Mouse (Mus musculus) liver, adult 2 months (tissue): ENCODE data around the gene Rcor2. TPM values are rescaled to one million over a fixed set of nuclear protein-coding genes. Genes with fewer than 3 reads are reported as not detected.

ENCODE experiments used
- DNase-seq: peaks from one replicate; pipeline ENCODE4 v3.0.0-alpha.2; 2011; ENCODE audit warnings: low read depth, low spot score; ENCODE audit errors: extremely low read depth
- H3K27ac ChIP-seq: fragments of 200-500 bp; replicated peaks from 2 replicates; pipeline ENCODE4 v1.5.1; 2012; ENCODE audit warnings: low read depth, mild to moderate bottlenecking, control low read depth, inconsistent platforms, low read length; ENCODE audit not compliant: insufficient read depth
- H3K27me3 ChIP-seq: fragments of 200-500 bp; 2 replicates; pipeline ENCODE4 v1.6.1; 2012; ENCODE audit warnings: mild to moderate bottlenecking, moderate library complexity, low read length, inconsistent platforms; ENCODE audit not compliant: control insufficient read depth, insufficient read depth
- H3K36me3 ChIP-seq: fragments of 200-500 bp; 2 replicates; pipeline ENCODE4 v1.6.1; 2012; ENCODE audit warnings: low read length, inconsistent platforms; ENCODE audit not compliant: control insufficient read depth, insufficient read depth
- H3K4me1 ChIP-seq: fragments of 200-500 bp; 2 replicates; pipeline ENCODE4 v1.6.1; 2011; ENCODE audit warnings: low read length; ENCODE audit not compliant: control insufficient read depth, insufficient read depth
- H3K4me3 ChIP-seq: fragments of 200-500 bp; 2 replicates; pipeline ENCODE4 v1.5.1; 2011; ENCODE audit warnings: low read depth, mild to moderate bottlenecking, control low read depth, low read length, moderate library complexity; ENCODE audit not compliant: insufficient read depth
- H3K79me2 ChIP-seq: fragments of 200-500 bp; 2 replicates; pipeline ENCODE4 v1.6.1; 2012; ENCODE audit warnings: inconsistent platforms, mild to moderate bottlenecking, low read length, moderate library complexity; ENCODE audit not compliant: control insufficient read depth, insufficient read depth
- H3K9ac ChIP-seq: fragments of 200-500 bp; 2 replicates; pipeline ENCODE4 v1.6.1; 2012; ENCODE audit warnings: low read depth, mild to moderate bottlenecking, control low read depth, inconsistent platforms, low read length
- CTCF ChIP-seq: fragments of 200-500 bp; IDR thresholded peaks from 2 replicates; pipeline ENCODE4 v1.5.1; 2011; ENCODE audit warnings: low read depth, low read length, control low read depth
- POLR2A ChIP-seq: fragments of 200-500 bp; IDR thresholded peaks from 2 replicates; pipeline ENCODE4 v1.6.1; 2011; ENCODE audit warnings: low read length, control low read depth; ENCODE audit not compliant: insufficient read depth; ENCODE audit errors: extremely low read depth
- WGBS: fragments of 180-500 bp; shearing (Covaris S2); methylation state at CpG from one replicate; pipeline ENCODE4 v1.1.7; 2018; 5-methylcytosine and 5-hydroxymethylcytosine counted together
- polyA plus RNA-seq: library from polyadenylated mRNA; depleted of rRNA; stranded (reverse); fragments of >200 nt; gene quantifications from 2 replicates; pipeline ENCODE4 v1.2.3, GENCODE M21; 2012; rRNA removed
- total RNA-seq: library from RNA; depleted of rRNA; stranded (reverse); fragments of >200 nt; gene quantifications from 2 replicates; pipeline ENCODE4 v1.2.3, GENCODE M21; 2014; rRNA removed

The Rcor2 gene
- total and polyA plus RNA-seq, 2 experiments = 0.55 to 0.57 TPM

- DNase-seq = no peak
- H3K79me2 ChIP-seq = peaks cover 31% of the 10 kb centered on the region; the same call in 1 of the 2 replicates
- no peak overlapping the region for H3K9ac ChIP-seq
- TF ChIP-seq CTCF (no peak), POLR2A (no peak)
- peaks cover 32% of the 10 kb centered on the region for H3K4me1 ChIP-seq
- 78% methylated on average over 8 of the region's 8 CpGs for WGBS
- no peak overlapping the region for H3K27ac ChIP-seq
- H3K27me3 ChIP-seq = no peaks in the 10 kb centered on the region
- no peak overlapping the region for H3K4me3 ChIP-seq
- H3K36me3 ChIP-seq = no peaks in the 10 kb centered on the region
Observed at GRCm38 (mm10) chr19:7314976-7315586, 48.0 kb downstream of the Rcor2 start.

GRCm38 (mm10) chr19:7315587-7315984 is 48.5 kb downstream of the Rcor2 start:
- H3K4me1 ChIP-seq = peaks cover 31% of the 10 kb centered on the region

GRCm38 (mm10) chr19:7316822-7317221 is 49.7 kb downstream of the Rcor2 start:
- Histone ChIP-seq H3K27me3 (no peaks in the 10 kb centered on the region), H3K9ac (no peak overlapping the region), H3K36me3 (no peaks in the 10 kb centered on the region), H3K4me1 (peaks cover 22% of the 10 kb centered on the region), H3K27ac (no peak overlapping the region), H3K4me3 (no peak overlapping the region), H3K79me2 (peaks cover 27% of the 10 kb centered on the region; the same call in 1 of the 2 replicates)
- no peak for DNase-seq
- 83% methylated on average over 4 of the region's 4 CpGs for WGBS
- no peak for TF ChIP-seq POLR2A
- no peak for TF ChIP-seq CTCF

More at GRCm38 (mm10) chr19:7315587-7315984, 48.5 kb downstream of the Rcor2 start:
- H3K36me3 ChIP-seq = no peaks in the 10 kb centered on the region
- no peak overlapping the region for H3K9ac ChIP-seq
- whole genome bisulfite sequencing = 92% methylated on average over 4 of the region's 4 CpGs
- H3K27ac ChIP-seq = no peak overlapping the region
- no peak for TF ChIP-seq POLR2A
- no peak for TF ChIP-seq CTCF
- no peak for DNase-seq
- H3K27me3 ChIP-seq = no peaks in the 10 kb centered on the region
- no peak overlapping the region for H3K4me3 ChIP-seq
- H3K79me2 ChIP-seq = peaks cover 29% of the 10 kb centered on the region; the same call in 1 of the 2 replicates

- no peaks in the 10 kb centered on the region for H3K27me3 ChIP-seq
- 36% methylated on average over 4 of the region's 4 CpGs for WGBS
- no peak overlapping the region for H3K27ac ChIP-seq
- H3K4me1 ChIP-seq = peaks cover 20% of the 10 kb centered on the region
- no peak for TF ChIP-seq CTCF
- no peak for TF ChIP-seq POLR2A
- no peak overlapping the region for H3K9ac ChIP-seq
- H3K79me2 ChIP-seq = peaks cover 34% of the 10 kb centered on the region
- H3K36me3 ChIP-seq = no peaks in the 10 kb centered on the region
- no peak overlapping the region for H3K4me3 ChIP-seq
- peak; percentile 43 for DNase-seq
Observed at GRCm38 (mm10) chr19:7317716-7318115, 50.6 kb downstream of the Rcor2 start.

- Histone ChIP-seq H3K4me1 (peaks cover 13% of the 10 kb centered on the region), H3K4me3 (no peak overlapping the region), H3K9ac (no peak overlapping the region), H3K79me2 (peaks cover 28% of the 10 kb centered on the region), H3K27me3 (no peaks in the 10 kb centered on the region), H3K27ac (no peak overlapping the region), H3K36me3 (no peaks in the 10 kb centered on the region)
- WGBS = 8% methylated on average over 2 of the region's 2 CpGs
- DNase-seq = peak; percentile 85
- no peak for TF ChIP-seq POLR2A
- TF ChIP-seq CTCF = no peak
Observed at GRCm38 (mm10) chr19:7320181-7320580, 53.1 kb downstream of the Rcor2 start.

GRCm38 (mm10) chr19:7321391-7321790 is 54.3 kb downstream of the Rcor2 start:
- no peak for DNase-seq
- TF ChIP-seq POLR2A = no peak
- TF ChIP-seq CTCF = no peak

More at GRCm38 (mm10) chr19:7321391-7321790, 54.3 kb downstream of the Rcor2 start:
- 87% methylated on average over 3 of the region's 3 CpGs for WGBS
- Histone ChIP-seq H3K4me1 (peaks cover 8% of the 10 kb centered on the region), H3K9ac (no peak overlapping the region), H3K79me2 (peaks cover 27% of the 10 kb centered on the region), H3K4me3 (no peak overlapping the region), H3K36me3 (no peaks in the 10 kb centered on the region), H3K27me3 (no peaks in the 10 kb centered on the region), H3K27ac (no peak overlapping the region)

Other genes starting within 250 kb of the Rcor2 start
- 3.1 and 3.4 TPM in 2 replicates for gene Fermt3, start 247.9 kb upstream of the Rcor2 start, total RNA-seq
- 3.2 and 6.3 TPM in 2 replicates for gene Fermt3, start 247.9 kb upstream of the Rcor2 start, polyA plus RNA-seq
- gene Stip1, start 227.4 kb upstream of the Rcor2 start, total RNA-seq = 44.9 and 49.4 TPM in 2 replicates
- 32.3 and 37.2 TPM in 2 replicates for gene Stip1, start 227.4 kb upstream of the Rcor2 start, polyA plus RNA-seq
- gene Macrod1, start 210.5 kb upstream of the Rcor2 start, total RNA-seq = 12.2 and 15.0 TPM in 2 replicates
- 115 and 120 TPM in 2 replicates for gene Macrod1, start 210.5 kb upstream of the Rcor2 start, polyA plus RNA-seq
- gene Flrt1, start 161.6 kb upstream of the Rcor2 start, total RNA-seq = 0.09 and 0.40 TPM in 2 replicates
- 0.27 and 0.31 TPM in 2 replicates for gene Flrt1, start 161.6 kb upstream of the Rcor2 start, polyA plus RNA-seq
- 39.5 and 43.3 TPM in 2 replicates for gene Otub1, start 61.0 kb upstream of the Rcor2 start, total RNA-seq
- 55.9 and 61.2 TPM in 2 replicates for gene Otub1, start 61.0 kb upstream of the Rcor2 start, polyA plus RNA-seq
- gene Cox8a, start 49.7 kb upstream of the Rcor2 start, total RNA-seq = 252 and 362 TPM in 2 replicates
- gene Cox8a, start 49.7 kb upstream of the Rcor2 start, polyA plus RNA-seq = 1,697 and 1,918 TPM in 2 replicates
- gene Naa40, start 26.1 kb upstream of the Rcor2 start, total RNA-seq = 5.3 and 7.1 TPM in 2 replicates
- 6.1 and 9.7 TPM in 2 replicates for gene Naa40, start 26.1 kb upstream of the Rcor2 start, polyA plus RNA-seq
- gene Mark2, start 74.5 kb downstream of the Rcor2 start, total RNA-seq = 4.6 and 7.0 TPM in 2 replicates
- 17.2 and 19.8 TPM in 2 replicates for gene Mark2, start 74.5 kb downstream of the Rcor2 start, polyA plus RNA-seq
- gene Spindoc, start 115.7 kb downstream of the Rcor2 start, total RNA-seq = 1.3 and 1.4 TPM in 2 replicates
- gene Spindoc, start 115.7 kb downstream of the Rcor2 start, polyA plus RNA-seq = 3.0 and 4.4 TPM in 2 replicates
- gene 2700081O15Rik, start 150.3 kb downstream of the Rcor2 start, total RNA-seq = 1.7 and 2.3 TPM in 2 replicates
- gene 2700081O15Rik, start 150.3 kb downstream of the Rcor2 start, polyA plus RNA-seq = 1.4 and 2.9 TPM in 2 replicates
- 22.5 and 33.6 TPM in 2 replicates for gene Rtn3, start 216.0 kb downstream of the Rcor2 start, total RNA-seq
- gene Rtn3, start 216.0 kb downstream of the Rcor2 start, polyA plus RNA-seq = 45.7 and 50.0 TPM in 2 replicates
- 69.9 and 74.5 TPM in 2 replicates for gene Atl3, start 226.7 kb downstream of the Rcor2 start, total RNA-seq
- gene Atl3, start 226.7 kb downstream of the Rcor2 start, polyA plus RNA-seq = 16.5 and 19.4 TPM in 2 replicates